Mouse (Mus musculus): ENCODE measurements around the gene Rtca. TPM values are rescaled to one million over a fixed set of nuclear protein-coding genes. Genes with fewer than 3 reads are reported as not detected.

The Rtca gene
- polyA plus RNA-seq, 1 experiment from 2014 or later: 76.1 TPM

- H3K4me1 ChIP-seq (replicated peaks; ENCODE audit: control insufficient read depth, insufficient read depth, low read length): no peaks in the 10 kb centered on the region
- 85% methylated on average over 12 of the region's 12 CpGs for WGBS
- no peak overlapping the region for H3K4me3 ChIP-seq (ENCODE audit: low read depth, low read length)
- no peak overlapping the region for H3K27ac ChIP-seq (ENCODE audit: low read depth)
- H3K4me2 ChIP-seq (ENCODE audit: low read length): no peak overlapping the region
- no peak for DNase-seq (ENCODE audit: low spot score)
- H3K27me3 ChIP-seq (replicated peaks; ENCODE audit: control insufficient read depth, insufficient read depth, low read length): no peaks in the 10 kb centered on the region
- H3K36me3 ChIP-seq (ENCODE audit: control insufficient read depth, insufficient read depth, low read length): 0 out of 2 replicates have a peak, but pooled peaks cover 7% of the 10 kb centered on the region
- ATAC-seq (replicated peaks; ENCODE audit: low FRiP score, low TSS enrichment, low read depth): no peak
- H3K9me3 ChIP-seq (ENCODE audit: control insufficient read depth, low read length): no peaks in the 10 kb centered on the region
- H3K9ac ChIP-seq (ENCODE audit: low read length): no peak overlapping the region
Observed at GRCm38 (mm10) chr3:116520141-116520761, 12.2 kb upstream of the Rtca start.

GRCm38 (mm10) chr3:116512904-116513716, 5.1 kb upstream of the Rtca start, which contains the start of gene Dbt:
TSS of gene Dbt (plus strand) at chr3:116513070.
- Histone ChIP-seq H3K27ac (ENCODE audit: low read depth) (no peak within 1 kb of the TSS), H3K4me3 (ENCODE audit: low read depth, low read length) (peak within 1 kb of the TSS; percentile 60), H3K4me1 (replicated peaks; ENCODE audit: control insufficient read depth, insufficient read depth, low read length) (peaks cover 8% of the 10 kb centered on the region), H3K9ac (ENCODE audit: low read length) (peak within 1 kb of the TSS; percentile 51), H3K27me3 (replicated peaks; ENCODE audit: control insufficient read depth, insufficient read depth, low read length) (no peaks in the 10 kb centered on the region), H3K4me2 (ENCODE audit: low read length) (peak within 1 kb of the TSS; percentile 65), H3K36me3 (ENCODE audit: control insufficient read depth, insufficient read depth, low read length) (peaks cover 3% of the 10 kb centered on the region; the same call in 1 of the 2 replicates), H3K9me3 (ENCODE audit: control insufficient read depth, low read length) (no peaks in the 10 kb centered on the region)
- WGBS: under 1% methylated on average over 36 of the region's 36 CpGs
- peak; percentile 96 for ATAC-seq (replicated peaks; ENCODE audit: low FRiP score, low TSS enrichment, low read depth)
- DNase-seq (ENCODE audit: low spot score): peak; percentile 89

- WGBS: 41% methylated on average over 12 of the region's 12 CpGs
- Histone ChIP-seq H3K9me3 (ENCODE audit: control insufficient read depth, low read length) (no peaks in the 10 kb centered on the region), H3K4me3 (ENCODE audit: low read depth, low read length) (peak overlapping the region; percentile 60), H3K9ac (ENCODE audit: low read length) (no peak overlapping the region), H3K36me3 (ENCODE audit: control insufficient read depth, insufficient read depth, low read length) (peaks cover 3% of the 10 kb centered on the region; the same call in 1 of the 2 replicates), H3K4me2 (ENCODE audit: low read length) (peak overlapping the region; percentile 65), H3K4me1 (replicated peaks; ENCODE audit: control insufficient read depth, insufficient read depth, low read length) (peaks cover 8% of the 10 kb centered on the region), H3K27ac (ENCODE audit: low read depth) (no peak overlapping the region), H3K27me3 (replicated peaks; ENCODE audit: control insufficient read depth, insufficient read depth, low read length) (no peaks in the 10 kb centered on the region)
- ATAC-seq (replicated peaks; ENCODE audit: low FRiP score, low TSS enrichment, low read depth) (peak; percentile 10; the same call in 1 of the 2 replicates), DNase-seq (ENCODE audit: low spot score) (no peak)
Observed at GRCm38 (mm10) chr3:116512151-116512903, 4.3 kb upstream of the Rtca start.

- Histone ChIP-seq H3K36me3 (ENCODE audit: control insufficient read depth, insufficient read depth, low read length) (peaks cover 93% of the 10 kb centered on the region), H3K9me3 (ENCODE audit: control insufficient read depth, low read length) (no peaks in the 10 kb centered on the region), H3K4me3 (ENCODE audit: low read depth, low read length) (no peak overlapping the region), H3K27me3 (replicated peaks; ENCODE audit: control insufficient read depth, insufficient read depth, low read length) (no peaks in the 10 kb centered on the region), H3K4me1 (replicated peaks; ENCODE audit: control insufficient read depth, insufficient read depth, low read length) (no peaks in the 10 kb centered on the region), H3K27ac (ENCODE audit: low read depth) (no peak overlapping the region), H3K9ac (ENCODE audit: low read length) (no peak overlapping the region), H3K4me2 (ENCODE audit: low read length) (no peak overlapping the region)
- ATAC-seq (replicated peaks; ENCODE audit: low FRiP score, low TSS enrichment, low read depth) (no peak), DNase-seq (ENCODE audit: low spot score) (no peak)
- WGBS: 93% methylated on average over 1 of the region's 1 CpGs
Observed at GRCm38 (mm10) chr3:116495671-116496070, 12.3 kb downstream of the Rtca start.

DNA sequence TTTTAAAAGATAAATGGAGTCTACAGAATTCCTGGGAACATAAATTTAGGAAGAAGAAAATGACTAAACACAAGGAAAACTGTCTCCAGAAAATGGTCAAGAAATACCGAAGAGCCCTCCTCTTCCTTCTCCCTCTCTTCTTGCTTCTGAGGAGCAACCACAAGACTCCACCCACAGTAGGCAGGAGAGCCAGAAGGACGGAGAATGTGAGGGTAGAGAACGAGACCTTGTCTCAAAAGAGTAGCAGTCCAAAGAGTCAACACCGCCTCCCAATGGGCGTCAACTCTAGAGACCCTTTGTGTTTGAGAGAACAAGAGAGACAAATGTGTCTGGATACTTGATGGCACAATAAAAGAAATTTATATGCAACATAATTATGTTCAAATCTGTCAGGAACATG, 14.3 kb downstream of the Rtca start:
- Histone ChIP-seq H3K27me3 (replicated peaks; ENCODE audit: control insufficient read depth, insufficient read depth, low read length) (no peaks in the 10 kb centered on the region), H3K9me3 (ENCODE audit: control insufficient read depth, low read length) (no peaks in the 10 kb centered on the region), H3K4me2 (ENCODE audit: low read length) (no peak overlapping the region), H3K4me1 (replicated peaks; ENCODE audit: control insufficient read depth, insufficient read depth, low read length) (no peaks in the 10 kb centered on the region), H3K4me3 (ENCODE audit: low read depth, low read length) (no peak overlapping the region), H3K36me3 (ENCODE audit: control insufficient read depth, insufficient read depth, low read length) (peaks cover 94% of the 10 kb centered on the region), H3K27ac (ENCODE audit: low read depth) (no peak overlapping the region), H3K9ac (ENCODE audit: low read length) (no peak overlapping the region)
- 67% methylated on average over 5 of the region's 5 CpGs for WGBS
- DNase-seq (ENCODE audit: low spot score): no peak
- ATAC-seq (replicated peaks; ENCODE audit: low FRiP score, low TSS enrichment, low read depth): no peak

- Histone ChIP-seq H3K27me3 (replicated peaks; ENCODE audit: control insufficient read depth, insufficient read depth, low read length) (no peaks in the 10 kb centered on the region), H3K9ac (ENCODE audit: low read length) (no peak overlapping the region), H3K36me3 (ENCODE audit: control insufficient read depth, insufficient read depth, low read length) (peaks cover 92% of the 10 kb centered on the region), H3K27ac (ENCODE audit: low read depth) (no peak overlapping the region), H3K4me2 (ENCODE audit: low read length) (no peak overlapping the region), H3K4me1 (replicated peaks; ENCODE audit: control insufficient read depth, insufficient read depth, low read length) (no peaks in the 10 kb centered on the region), H3K4me3 (ENCODE audit: low read depth, low read length) (no peak overlapping the region), H3K9me3 (ENCODE audit: control insufficient read depth, low read length) (no peaks in the 10 kb centered on the region)
- DNase-seq (ENCODE audit: low spot score) (no peak), ATAC-seq (replicated peaks; ENCODE audit: low FRiP score, low TSS enrichment, low read depth) (no peak)
- WGBS: 91% methylated on average over 1 of the region's 1 CpGs
Observed at GRCm38 (mm10) chr3:116491923-116492454, 16.0 kb downstream of the Rtca start.

GRCm38 (mm10) chr3:116490920-116491319, 17.1 kb downstream of the Rtca start:
- ATAC-seq (replicated peaks; ENCODE audit: low FRiP score, low TSS enrichment, low read depth): no peak
- DNase-seq (ENCODE audit: low spot score): no peak
- 96% methylated on average over 5 of the region's 5 CpGs for WGBS
- Histone ChIP-seq H3K27me3 (replicated peaks; ENCODE audit: control insufficient read depth, insufficient read depth, low read length) (no peaks in the 10 kb centered on the region), H3K36me3 (ENCODE audit: control insufficient read depth, insufficient read depth, low read length) (peaks cover 87% of the 10 kb centered on the region), H3K4me3 (ENCODE audit: low read depth, low read length) (no peak overlapping the region), H3K9ac (ENCODE audit: low read length) (no peak overlapping the region), H3K27ac (ENCODE audit: low read depth) (no peak overlapping the region), H3K4me2 (ENCODE audit: low read length) (no peak overlapping the region), H3K4me1 (replicated peaks; ENCODE audit: control insufficient read depth, insufficient read depth, low read length) (no peaks in the 10 kb centered on the region), H3K9me3 (ENCODE audit: control insufficient read depth, low read length) (no peaks in the 10 kb centered on the region)

DNA sequence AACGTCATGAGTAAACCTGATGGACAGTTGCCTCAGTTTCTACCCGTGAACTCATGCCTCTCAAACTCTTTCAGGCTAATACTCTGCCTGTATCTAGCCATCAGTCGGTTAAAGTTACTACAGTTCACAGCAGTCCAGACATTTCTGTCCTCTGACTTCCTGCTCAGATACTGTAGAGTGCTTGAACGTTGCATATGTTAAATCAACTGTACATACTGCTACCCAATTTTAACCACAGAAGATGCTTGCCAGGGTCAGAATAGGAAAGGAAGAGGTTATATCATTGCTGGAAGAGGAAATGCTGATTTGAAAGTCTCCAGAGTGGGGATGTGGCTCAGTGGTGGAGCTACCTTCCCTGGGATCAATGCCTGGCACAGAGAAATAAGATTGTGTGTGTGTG, 24.7 kb downstream of the Rtca start:
- no peaks in the 10 kb centered on the region for H3K9me3 ChIP-seq (ENCODE audit: control insufficient read depth, low read length)
- no peak overlapping the region for H3K4me3 ChIP-seq (ENCODE audit: low read depth, low read length)
- ATAC-seq (replicated peaks; ENCODE audit: low FRiP score, low TSS enrichment, low read depth) (no peak), DNase-seq (ENCODE audit: low spot score) (no peak)
- no peak overlapping the region for H3K4me2 ChIP-seq (ENCODE audit: low read length)
- WGBS: 87% methylated on average over 4 of the region's 4 CpGs
- peaks cover 17% of the 10 kb centered on the region for H3K36me3 ChIP-seq (ENCODE audit: control insufficient read depth, insufficient read depth, low read length)
- H3K9ac ChIP-seq (ENCODE audit: low read length): no peak overlapping the region
- H3K4me1 ChIP-seq (replicated peaks; ENCODE audit: control insufficient read depth, insufficient read depth, low read length): no peaks in the 10 kb centered on the region
- no peak overlapping the region for H3K27ac ChIP-seq (ENCODE audit: low read depth)
- no peaks in the 10 kb centered on the region for H3K27me3 ChIP-seq (replicated peaks; ENCODE audit: control insufficient read depth, insufficient read depth, low read length)
